Mouse (Mus musculus) MEL (cell line): ENCODE data around the gene Dock10. TPM values are rescaled to one million over a fixed set of nuclear protein-coding genes. Genes with fewer than 3 reads are reported as not detected.
"Not testable (repeated sequence)": the region's sequence is repeated elsewhere in the genome, so short reads cannot be mapped to it uniquely, and the experiment has no call there.

ENCODE experiments used
- DNase-seq: peaks from one replicate; pipeline ENCODE4 v3.0.0; 2011; ENCODE audit warnings: low read depth, low spot score
- H3K27ac ChIP-seq: 2 replicates; pipeline ENCODE4 v1.5.1; 2012; ENCODE audit warnings: low read depth, mild to moderate bottlenecking, control low read depth, low read length, moderate library complexity; ENCODE audit not compliant: control insufficient read depth
- H3K27me3 ChIP-seq, 2 experiments: fragments of 150-350 bp in 1 of 2; sonication (generic) in 1 of 2; 2 replicates each; pipeline ENCODE4 v1.6.1; 2012; ENCODE audit warnings: low read length in 2 of 2, mild to moderate bottlenecking in 2 of 2, improper control_type of control experiment in 1 of 2, moderate library complexity in 1 of 2; ENCODE audit not compliant: insufficient read depth in 2 of 2, control insufficient read depth in 1 of 2
- H3K36me3 ChIP-seq, 2 experiments: 2 replicates each; pipeline ENCODE4 v1.6.1; 2012 to 2014; ENCODE audit warnings: low read length in 2 of 2, improper control_type of control experiment in 1 of 2, inconsistent platforms in 1 of 2, mild to moderate bottlenecking in 1 of 2; ENCODE audit not compliant: insufficient read depth in 2 of 2, control insufficient read depth in 1 of 2
- H3K4me1 ChIP-seq, 2 experiments: fragments of 150-350 bp in 1 of 2; sonication (generic) in 1 of 2; 2 replicates each; pipeline ENCODE4 v1.6.1; 2012; ENCODE audit warnings: low read length in 2 of 2, improper control_type of control experiment in 1 of 2, mild to moderate bottlenecking in 1 of 2; ENCODE audit not compliant: insufficient read depth in 2 of 2, control insufficient read depth in 1 of 2
- H3K4me3 ChIP-seq, 2 experiments: fragments of 150-350 bp in 1 of 2; sonication (generic) in 1 of 2; 2 replicates each; pipeline ENCODE4 v1.5.1; 2012; ENCODE audit warnings: low read depth in 2 of 2, low read length in 2 of 2, mild to moderate bottlenecking in 2 of 2, moderate library complexity in 2 of 2, control low read depth in 1 of 2, improper control_type of control experiment in 1 of 2; ENCODE audit not compliant: control insufficient read depth in 1 of 2, insufficient read depth in 1 of 2
- H3K79me2 ChIP-seq: 2 replicates; pipeline ENCODE4 v1.6.1; 2012; ENCODE audit warnings: mild to moderate bottlenecking, low read length, moderate library complexity; ENCODE audit not compliant: control insufficient read depth, poor library complexity, insufficient read depth
- H3K9ac ChIP-seq: 2 replicates; pipeline ENCODE4 v1.6.1; 2012; ENCODE audit warnings: low read depth, mild to moderate bottlenecking, control low read depth, low read length, moderate library complexity; ENCODE audit not compliant: control insufficient read depth, poor library complexity, severe bottlenecking
- H3K9me3 ChIP-seq: fragments of 150-350 bp; sonication (generic); replicated peaks from 2 replicates; pipeline ENCODE4 v1.6.1; 2012; ENCODE audit warnings: mild to moderate bottlenecking, low read length, improper control_type of control experiment, moderate library complexity; ENCODE audit not compliant: insufficient read depth
- BHLHE40 ChIP-seq: IDR thresholded peaks from 2 replicates; pipeline ENCODE4 v1.6.1; 2012; ENCODE audit warnings: low read depth, mild to moderate bottlenecking, inconsistent platforms, low read length, improper control_type of control experiment, borderline replicate concordance
- CHD1 ChIP-seq: IDR thresholded peaks from 2 replicates; pipeline ENCODE4 v1.6.1; 2012; ENCODE audit warnings: low read depth, mild to moderate bottlenecking, inconsistent platforms, low read length, improper control_type of control experiment
- CHD2 ChIP-seq: IDR thresholded peaks from 2 replicates; pipeline ENCODE4 v1.6.1; 2011; ENCODE audit warnings: low read length, improper control_type of control experiment
- ETS1 ChIP-seq: IDR thresholded peaks from 2 replicates; pipeline ENCODE4 v1.6.1; 2012; ENCODE audit warnings: low read depth, mild to moderate bottlenecking, inconsistent platforms, low read length, improper control_type of control experiment, moderate library complexity
- GATA1 ChIP-seq: IDR thresholded peaks from 2 replicates; pipeline ENCODE4 v1.6.1; 2011; ENCODE audit warnings: low read depth, low read length, improper control_type of control experiment
- KAT2A ChIP-seq: conservative IDR thresholded peaks from 2 replicates; pipeline ENCODE4 v1.6.1; 2012; ENCODE audit warnings: low read depth, low read length, improper control_type of control experiment, inconsistent platforms
- MAX ChIP-seq: IDR thresholded peaks from 2 replicates; pipeline ENCODE4 v1.6.1; 2011; ENCODE audit warnings: low read length, improper control_type of control experiment
- MAZ ChIP-seq: IDR thresholded peaks from 2 replicates; pipeline ENCODE4 v1.6.1; 2012; ENCODE audit warnings: low read depth, mild to moderate bottlenecking, inconsistent platforms, low read length, improper control_type of control experiment
- NELFE ChIP-seq: IDR thresholded peaks from 2 replicates; pipeline ENCODE4 v1.6.1; 2011; ENCODE audit warnings: low read depth, low read length, improper control_type of control experiment
- RAD21 ChIP-seq: IDR thresholded peaks from 2 replicates; pipeline ENCODE4 v1.6.1; 2011; ENCODE audit warnings: mild to moderate bottlenecking, low read depth, low read length, improper control_type of control experiment
- RCOR1 ChIP-seq: IDR thresholded peaks from 2 replicates; pipeline ENCODE4 v1.6.1; 2012; ENCODE audit warnings: low read depth, mild to moderate bottlenecking, inconsistent platforms, low read length, improper control_type of control experiment
- SIN3A ChIP-seq: IDR thresholded peaks from 2 replicates; pipeline ENCODE4 v1.6.1; 2012; ENCODE audit warnings: low read length, improper control_type of control experiment, inconsistent platforms
- SMC3 ChIP-seq: IDR thresholded peaks from 2 replicates; pipeline ENCODE4 v1.6.1; 2011; ENCODE audit warnings: low read depth, low read length, improper control_type of control experiment
- TCF12 ChIP-seq: IDR thresholded peaks from 2 replicates; pipeline ENCODE4 v1.6.1; 2014; ENCODE audit warnings: low read depth, mild to moderate bottlenecking, inconsistent platforms, low read length, improper control_type of control experiment, moderate library complexity
- ZC3H11A ChIP-seq: IDR thresholded peaks from 2 replicates; pipeline ENCODE4 v1.6.1; 2012; ENCODE audit warnings: low read depth, mild to moderate bottlenecking, inconsistent platforms, low read length, improper control_type of control experiment
- ZMIZ1 ChIP-seq: IDR thresholded peaks from 2 replicates; pipeline ENCODE4 v1.6.1; 2012; ENCODE audit warnings: low read depth, mild to moderate bottlenecking, inconsistent platforms, low read length, improper control_type of control experiment, moderate library complexity
- polyA plus RNA-seq, 2 experiments: library from polyadenylated mRNA; stranded (reverse) in 1 of 2; unstranded in 1 of 2; fragments of >175 nt in 1 of 2; fragments of >200 nt in 1 of 2; gene quantifications; 2 replicates each; pipeline versions ENCODE4 v1.2.1 to v1.2.4; 2012; ENCODE audit warnings: low replicate concordance in 2 of 2, low read depth in 1 of 2; ENCODE audit not compliant: insufficient read length in 2 of 2, insufficient read depth in 1 of 2, missing spikeins in 1 of 2
- total RNA-seq: library from RNA; depleted of rRNA; stranded (reverse); fragments of 300-350 nt; gene quantifications from 2 replicates; pipeline ENCODE4 v1.2.3, GENCODE M21; 2012

Dock10 gene
- total and polyA plus RNA-seq, 3 experiments: 11.5 to 74.0 (median 14.3) TPM

DNA sequence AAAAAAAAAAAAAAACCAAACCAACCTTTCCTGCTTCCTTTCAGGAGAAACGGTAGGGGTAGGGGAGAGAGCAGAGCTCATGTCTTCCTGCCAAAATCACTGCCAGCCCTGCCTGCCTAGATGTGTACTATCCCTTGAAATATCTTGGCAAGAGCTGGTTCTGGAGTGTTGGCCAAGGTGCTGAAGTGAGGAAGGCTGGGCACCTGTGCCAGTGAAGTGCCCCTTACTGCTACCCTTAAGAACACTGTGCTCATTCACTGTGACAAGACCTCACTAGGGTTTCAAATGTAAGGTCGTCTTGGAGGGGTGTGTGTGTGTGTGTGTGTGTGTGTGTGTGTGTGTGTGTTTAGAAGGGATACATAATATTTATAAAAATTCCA is 2.3 kb downstream of the Dock10 start:
- H3K9ac ChIP-seq: no peak overlapping the region
- H3K79me2 ChIP-seq: peaks cover 12% of the 10 kb centered on the region
- no peaks in the 10 kb centered on the region for H3K9me3 ChIP-seq
- no peak for TF ChIP-seq TCF12
- TF ChIP-seq SIN3A: peak; percentile 47
- TF ChIP-seq, all 39 proteins: peak for 1
- Histone ChIP-seq H3K27me3 (no peaks in the 10 kb centered on the region), H3K4me1 (peaks cover 10 to 28% of the 10 kb centered on the region in 2 experiments; a peak in 3 of 4 replicates), H3K27ac (peak overlapping the region; percentile 76; the same call in 1 of the 2 replicates), H3K36me3 (peaks cover 0 to 20% of the 10 kb centered on the region in 2 experiments; a peak in 2 of 4 replicates), H3K4me3 (peak overlapping the region in 1 of 2 experiments; percentile 6; a peak in 1 of 4 replicates)
- DNase-seq: peak; percentile 42

DNA sequence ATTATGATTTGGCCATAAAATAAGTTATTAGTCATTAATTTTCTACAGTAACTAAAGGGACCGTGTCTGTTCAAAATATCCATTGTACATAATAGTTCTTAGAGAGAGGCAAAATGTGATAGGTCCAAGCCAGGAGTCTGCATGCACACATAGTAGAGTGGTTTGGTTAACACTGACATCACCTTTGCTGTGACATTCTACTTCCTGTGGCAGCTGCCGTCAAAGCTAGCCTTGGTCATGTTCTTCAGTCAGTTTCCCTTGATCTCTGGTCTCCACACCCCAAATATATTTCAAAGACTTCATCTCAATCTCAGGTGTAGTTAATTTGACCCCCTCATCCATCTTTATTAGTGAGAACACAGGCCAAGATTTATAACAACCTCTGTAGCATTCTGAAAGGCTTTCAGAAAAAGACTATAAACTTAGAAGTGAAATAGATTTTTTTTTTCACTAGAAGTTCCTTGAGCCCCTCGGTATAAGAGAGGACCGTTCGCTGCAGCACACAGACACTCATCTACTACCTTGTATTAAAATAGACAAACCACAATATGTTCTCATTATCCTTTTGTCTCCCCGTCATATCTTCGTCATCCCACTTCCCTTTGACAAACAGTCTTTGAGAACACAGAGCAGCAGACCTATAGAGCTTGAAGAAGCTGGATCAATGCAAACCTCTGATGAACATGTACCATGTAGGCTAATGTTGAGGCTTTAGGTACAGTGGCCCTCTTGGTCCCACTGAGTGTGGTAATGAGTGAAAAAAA is 2.8 kb downstream of the Dock10 start:
- no peaks in the 10 kb centered on the region for H3K9me3 ChIP-seq
- no peak overlapping the region for H3K27ac ChIP-seq
- TF ChIP-seq CHD2 (no peak), ETS1 (0 out of 2 replicates have a peak, but pooled peaks have one; percentile 25)
- H3K9ac ChIP-seq: no peak overlapping the region
- H3K36me3 ChIP-seq: peaks cover 0 to 20% of the 10 kb centered on the region in 2 experiments; a peak in 2 of 4 replicates
- H3K79me2 ChIP-seq: peaks cover 12% of the 10 kb centered on the region
- H3K27me3 ChIP-seq: no peaks in the 10 kb centered on the region
- peak; percentile 17 for DNase-seq
- H3K4me3 ChIP-seq: no peak overlapping the region; a peak in 1 of 4 replicates
- peaks cover 10 to 28% of the 10 kb centered on the region in 2 experiments; a peak in 3 of 4 replicates for H3K4me1 ChIP-seq

GRCm38 (mm10) chr1:80749122-80749521 is 9.2 kb downstream of the Dock10 start:
- DNase-seq, H3K4me1 ChIP-seq, H3K27me3 ChIP-seq, H3K9me3 ChIP-seq, H3K4me3 ChIP-seq, H3K27ac ChIP-seq, H3K36me3 ChIP-seq, H3K9ac ChIP-seq, H3K79me2 ChIP-seq: not testable (repeated sequence)

GRCm38 (mm10) chr1:80746691-80747463 is 11.4 kb downstream of the Dock10 start:
- H3K27ac ChIP-seq: no peak overlapping the region
- H3K4me1 ChIP-seq: no peaks in the 10 kb centered on the region
- H3K9me3 ChIP-seq: no peaks in the 10 kb centered on the region
- H3K36me3 ChIP-seq: peaks cover 0 to 3% of the 10 kb centered on the region in 2 experiments; a peak in 2 of 4 replicates
- peaks cover 2% of the 10 kb centered on the region; the same call in 1 of the 2 replicates for H3K79me2 ChIP-seq
- H3K4me3 ChIP-seq: no peak overlapping the region
- no peak overlapping the region for H3K9ac ChIP-seq
- DNase-seq: no peak
- no peaks in the 10 kb centered on the region for H3K27me3 ChIP-seq
- TF ChIP-seq GATA1 (no peak), ZMIZ1 (no peak), SMC3 (no peak), MAZ (no peak), RCOR1 (no peak), MAX (no peak), NELFE (no peak), KAT2A (no peak), ZC3H11A (no peak), CHD1 (no peak), RAD21 (no peak), BHLHE40 (no peak)
